Mouse (Mus musculus) kidney, embryonic 16.5 days (tissue): Measurements from ENCODE around the gene Tnpo1. TPM values are rescaled to one million over a fixed set of nuclear protein-coding genes. Genes with fewer than 3 reads are reported as not detected.

Experiments used
- ATAC-seq: fragments of 200-750 bp; cut with Nextera tagmentation; 2 replicates; pipeline ENCODE4 v1.8.0; 2017; ENCODE audit warnings: moderate TSS enrichment; ENCODE audit not compliant: low FRiP score, low TSS enrichment
- H3K27ac ChIP-seq: fragments of 300-500 bp; sonication (generic); 2 replicates; pipeline ENCODE4 v1.5.1; 2014; ENCODE audit warnings: low read length
- H3K27me3 ChIP-seq: fragments of 300-500 bp; sonication (generic); 2 replicates; pipeline ENCODE4 v1.6.1; 2014; ENCODE audit warnings: low read length, control low read depth, mixed read lengths; ENCODE audit not compliant: insufficient read depth
- H3K36me3 ChIP-seq: fragments of 300-500 bp; sonication (generic); 2 replicates; pipeline ENCODE4 v1.6.1; 2014; ENCODE audit warnings: low read length, control low read depth, mixed read lengths; ENCODE audit not compliant: insufficient read depth
- H3K4me1 ChIP-seq: fragments of 300-500 bp; sonication (generic); 2 replicates; pipeline ENCODE4 v1.6.1; 2014; ENCODE audit warnings: low read length, control low read depth, mixed read lengths; ENCODE audit not compliant: insufficient read depth
- H3K4me2 ChIP-seq: fragments of 300-500 bp; sonication (generic); replicated peaks from 2 replicates; pipeline ENCODE4 v1.6.1; 2014; ENCODE audit warnings: low read depth, low read length
- H3K4me3 ChIP-seq: fragments of 300-500 bp; sonication (generic); 2 replicates; pipeline ENCODE4 v1.5.1; 2014; ENCODE audit warnings: mild to moderate bottlenecking, low read length
- H3K9ac ChIP-seq: fragments of 300-500 bp; sonication (generic); replicated peaks from 2 replicates; pipeline ENCODE4 v1.6.1; 2014; ENCODE audit warnings: low read length
- H3K9me3 ChIP-seq: fragments of 300-500 bp; sonication (generic); 2 replicates; pipeline ENCODE4 v1.6.1; 2016; ENCODE audit warnings: low read length, control low read depth
- WGBS: fragments of 180-500 bp; shearing (Covaris S2); extraction: QIAGEN DNeasy Blood & Tissue Kit; methylation state at CpG from one replicate; pipeline ENCODE4 v1.1.7; 2014; 5-methylcytosine and 5-hydroxymethylcytosine counted together
- polyA plus RNA-seq: library from polyadenylated mRNA; unstranded; fragments of >200 nt; fragmentation: Nextera tagmentation; extraction: Ambion mirVana; gene quantifications from 2 replicates; pipeline ENCODE4 v1.2.1, GENCODE M21; 2015

Gene Tnpo1
- polyA plus RNA-seq, 1 experiment from 2014 or later: 65.4 TPM

DNA sequence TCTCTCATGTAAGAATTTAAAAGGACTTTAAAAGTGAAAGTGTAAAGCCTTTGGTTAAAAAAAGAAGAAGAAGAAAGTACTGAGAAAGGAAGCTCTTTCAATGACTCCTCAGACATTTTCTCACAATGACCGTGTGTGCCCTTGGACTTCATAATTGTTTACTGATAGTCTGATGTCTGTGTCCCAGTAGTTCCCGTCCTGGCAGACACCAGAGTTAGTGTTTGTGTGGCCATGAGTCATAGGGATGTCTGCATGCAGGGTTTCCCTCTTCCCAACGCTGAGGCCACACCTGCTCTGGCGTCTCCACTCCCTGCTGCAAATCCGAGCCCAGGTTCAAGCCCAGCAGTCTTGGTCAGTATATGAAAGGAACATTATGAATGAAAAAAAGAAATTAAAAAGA lies 29.0 kb upstream of the Tnpo1 start:
- peaks cover 5% of the 10 kb centered on the region; the same call in 1 of the 2 replicates for H3K4me1 ChIP-seq
- no peaks in the 10 kb centered on the region for H3K36me3 ChIP-seq
- WGBS: 56% methylated on average over 5 of the region's 5 CpGs
- 0 out of 2 replicates have a peak, but pooled peaks have one; percentile 40 for ATAC-seq
- no peak overlapping the region for H3K4me3 ChIP-seq
- no peak overlapping the region; the same call in 1 of the 2 replicates for H3K27ac ChIP-seq
- H3K9me3 ChIP-seq: no peaks in the 10 kb centered on the region
- H3K27me3 ChIP-seq: no peaks in the 10 kb centered on the region
- H3K4me2 ChIP-seq: no peak overlapping the region
- H3K9ac ChIP-seq: no peak overlapping the region

DNA sequence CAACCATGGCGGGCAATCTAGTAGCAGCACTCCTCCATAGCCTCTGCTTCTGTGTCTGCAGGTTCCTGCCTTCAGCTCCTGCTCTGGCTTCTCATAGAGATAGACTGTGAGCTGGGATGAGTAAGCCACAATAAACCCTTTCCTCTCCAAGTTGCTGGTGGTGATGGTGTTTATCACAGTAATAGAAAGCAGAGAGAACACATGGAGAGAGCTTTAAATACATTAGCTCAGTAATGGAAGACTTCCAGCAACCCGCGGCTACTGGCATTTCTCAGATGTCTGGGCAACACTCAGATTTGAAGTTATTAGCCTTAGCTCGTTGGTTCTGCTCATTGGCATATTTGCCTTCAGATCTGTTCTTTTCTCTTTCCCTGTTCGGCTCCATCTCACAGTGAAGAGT lies 27.6 kb upstream of the Tnpo1 start:
- H3K4me1 ChIP-seq: peaks cover 5% of the 10 kb centered on the region; the same call in 1 of the 2 replicates
- H3K9ac ChIP-seq: no peak overlapping the region
- H3K4me3 ChIP-seq: no peak overlapping the region
- H3K27me3 ChIP-seq: no peaks in the 10 kb centered on the region
- no peaks in the 10 kb centered on the region for H3K36me3 ChIP-seq
- no peaks in the 10 kb centered on the region for H3K9me3 ChIP-seq
- H3K4me2 ChIP-seq: no peak overlapping the region
- WGBS: 68% methylated on average over 5 of the region's 5 CpGs
- no peak overlapping the region for H3K27ac ChIP-seq
- ATAC-seq: no peak

DNA sequence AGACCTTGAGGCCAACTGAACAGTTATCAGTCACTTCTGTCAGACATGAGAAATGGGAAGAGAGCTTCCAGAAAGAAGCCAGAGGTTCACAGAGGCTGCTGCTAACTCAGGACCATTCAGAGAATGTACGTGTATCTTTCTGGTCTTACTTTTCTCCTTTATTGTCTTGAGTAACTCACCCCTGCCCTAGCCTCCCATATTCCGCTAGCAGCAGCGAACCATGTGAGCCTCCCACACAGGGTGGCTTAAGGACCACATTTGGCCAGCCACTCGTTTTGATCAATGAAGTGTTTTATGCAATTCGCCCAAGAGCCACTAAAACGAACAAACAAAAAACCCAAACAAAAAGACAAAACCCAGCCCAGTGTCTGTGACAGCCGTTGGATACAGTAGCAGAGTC lies 25.8 kb upstream of the Tnpo1 start:
- WGBS: 21% methylated on average over 7 of the region's 7 CpGs
- no peaks in the 10 kb centered on the region for H3K27me3 ChIP-seq
- H3K9me3 ChIP-seq: no peaks in the 10 kb centered on the region
- H3K36me3 ChIP-seq: no peaks in the 10 kb centered on the region
- H3K4me3 ChIP-seq: no peak overlapping the region
- ATAC-seq: no peak
- no peak overlapping the region for H3K27ac ChIP-seq
- H3K4me2 ChIP-seq: no peak overlapping the region
- H3K4me1 ChIP-seq: peaks cover 5% of the 10 kb centered on the region; the same call in 1 of the 2 replicates
- no peak overlapping the region for H3K9ac ChIP-seq

DNA sequence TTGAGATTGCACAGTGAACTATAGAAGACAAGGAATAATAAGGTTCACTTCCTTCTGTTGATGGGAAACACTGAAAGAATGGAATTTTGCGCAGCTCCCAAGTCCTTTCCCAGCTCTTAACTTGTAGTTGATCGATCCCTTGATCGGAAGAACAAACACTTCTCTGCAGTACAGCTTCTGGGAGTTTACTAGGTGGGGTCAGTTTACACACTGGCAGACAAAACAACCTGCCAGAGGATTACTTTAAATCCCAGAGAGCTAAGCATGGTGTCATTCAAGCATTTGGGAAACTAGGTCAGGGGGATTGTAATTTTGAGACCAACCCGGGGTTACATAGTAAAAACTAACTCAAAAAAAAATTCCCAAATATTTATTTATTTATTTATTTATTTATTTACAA lies 22.0 kb upstream of the Tnpo1 start:
- Histone ChIP-seq H3K27me3 (no peaks in the 10 kb centered on the region), H3K9me3 (no peaks in the 10 kb centered on the region), H3K9ac (no peak overlapping the region), H3K27ac (no peak overlapping the region), H3K4me1 (peaks cover 27% of the 10 kb centered on the region), H3K36me3 (no peaks in the 10 kb centered on the region), H3K4me2 (no peak overlapping the region), H3K4me3 (no peak overlapping the region)
- WGBS: 64% methylated on average over 4 of the region's 4 CpGs
- ATAC-seq: no peak

DNA sequence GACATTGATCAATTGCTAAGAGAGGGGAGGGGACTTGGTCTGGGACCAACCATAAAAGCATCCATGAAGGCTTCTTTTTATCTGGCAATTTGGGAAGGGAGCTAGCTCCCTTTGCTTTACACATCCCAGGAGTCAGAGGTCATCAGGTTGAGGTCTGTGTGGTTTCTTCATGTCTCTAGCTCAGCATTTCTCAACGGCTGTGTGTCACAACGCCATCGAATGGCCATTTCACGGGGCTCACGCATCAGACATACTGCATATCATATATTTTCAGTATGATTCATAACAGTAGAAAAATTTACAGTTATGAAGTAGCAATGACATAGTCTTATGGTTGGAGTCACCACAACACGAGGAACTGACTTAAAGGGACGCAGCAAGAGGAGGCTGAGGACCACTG lies 20.2 kb upstream of the Tnpo1 start:
- H3K36me3 ChIP-seq: no peaks in the 10 kb centered on the region
- H3K9ac ChIP-seq: no peak overlapping the region
- no peaks in the 10 kb centered on the region for H3K9me3 ChIP-seq
- no peak overlapping the region for H3K4me3 ChIP-seq
- WGBS: 84% methylated on average over 7 of the region's 7 CpGs
- no peak overlapping the region for H3K4me2 ChIP-seq
- no peak for ATAC-seq
- H3K27me3 ChIP-seq: no peaks in the 10 kb centered on the region
- peaks cover 32% of the 10 kb centered on the region for H3K4me1 ChIP-seq
- H3K27ac ChIP-seq: peak overlapping the region; percentile 65

DNA sequence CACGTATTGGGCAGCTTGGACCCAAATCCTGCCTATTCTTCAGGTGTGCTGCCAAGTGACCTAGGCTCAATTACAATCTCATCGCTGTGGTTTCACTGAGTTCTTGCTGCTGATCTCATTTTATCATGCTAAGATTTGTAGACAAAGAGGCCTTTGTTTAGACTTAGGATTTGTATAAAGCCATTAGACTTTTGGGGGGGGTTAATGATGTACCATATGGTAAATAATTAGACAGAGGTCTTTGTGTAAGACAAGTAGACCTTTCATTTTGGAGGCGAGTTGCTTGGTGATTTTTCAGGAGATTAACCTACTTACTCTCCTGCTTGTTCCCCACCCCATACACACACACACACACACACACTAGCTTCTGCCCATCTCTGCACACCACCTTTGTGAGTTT lies 19.7 kb upstream of the Tnpo1 start:
- Histone ChIP-seq H3K9ac (no peak overlapping the region), H3K36me3 (no peaks in the 10 kb centered on the region), H3K27me3 (no peaks in the 10 kb centered on the region), H3K4me3 (no peak overlapping the region), H3K4me1 (peaks cover 32% of the 10 kb centered on the region), H3K9me3 (no peaks in the 10 kb centered on the region), H3K4me2 (no peak overlapping the region), H3K27ac (peak overlapping the region; percentile 65)
- WGBS: 47% methylated on average over 3 of the region's 3 CpGs
- peak; percentile 50 for ATAC-seq

DNA sequence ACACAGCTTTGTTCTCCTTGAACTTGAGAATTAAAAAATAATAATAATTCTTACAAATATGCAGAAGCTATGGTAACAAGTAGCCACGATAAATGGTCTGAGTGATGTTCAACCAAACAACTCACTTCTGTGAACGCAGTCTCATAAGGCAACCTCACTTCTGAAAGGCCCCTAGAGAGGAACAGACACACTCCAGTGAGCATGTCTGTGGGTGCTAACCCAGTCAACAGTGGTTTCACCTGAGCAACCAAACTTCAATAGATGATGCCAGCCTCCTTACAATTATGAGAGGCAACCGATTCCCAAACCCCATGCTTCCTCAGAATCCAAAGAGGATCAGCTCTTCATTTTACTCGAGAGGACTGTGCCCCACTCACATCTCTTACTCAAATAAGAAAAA lies 19.2 kb upstream of the Tnpo1 start:
- 66% methylated on average over 4 of the region's 4 CpGs for WGBS
- H3K9me3 ChIP-seq: no peaks in the 10 kb centered on the region
- H3K4me2 ChIP-seq: no peak overlapping the region
- peak overlapping the region; percentile 53 for H3K27ac ChIP-seq
- H3K27me3 ChIP-seq: no peaks in the 10 kb centered on the region
- H3K36me3 ChIP-seq: no peaks in the 10 kb centered on the region
- H3K4me3 ChIP-seq: no peak overlapping the region
- H3K4me1 ChIP-seq: peaks cover 32% of the 10 kb centered on the region
- no peak overlapping the region for H3K9ac ChIP-seq
- 0 out of 2 replicates have a peak, but pooled peaks have one; percentile 41 for ATAC-seq

DNA sequence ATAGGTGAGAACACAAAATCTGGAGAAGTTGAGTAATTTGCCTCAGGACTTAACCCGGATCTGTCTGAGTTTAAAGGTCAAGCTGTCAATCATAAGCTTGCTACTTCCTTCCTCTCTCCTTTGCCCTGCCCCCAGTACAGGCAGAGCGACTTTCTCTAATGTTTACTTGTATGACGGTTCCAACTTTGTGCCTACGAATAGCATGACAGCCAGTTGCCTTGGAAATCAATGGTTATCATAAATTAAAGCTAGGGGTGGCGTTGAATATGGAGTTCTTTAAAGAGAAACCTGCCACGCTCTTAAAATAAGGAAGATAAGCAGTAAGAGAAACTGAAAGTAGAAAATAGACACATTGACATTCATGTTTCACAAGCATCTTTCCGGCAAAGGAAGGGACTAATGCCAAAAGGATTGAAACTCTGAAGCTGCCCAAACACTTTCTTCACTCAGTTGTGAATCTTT lies 18.5 kb upstream of the Tnpo1 start:
- Histone ChIP-seq H3K4me1 (peaks cover 32% of the 10 kb centered on the region), H3K9ac (no peak overlapping the region), H3K27ac (peak overlapping the region; percentile 53; the same call in 1 of the 2 replicates), H3K4me3 (peak overlapping the region; percentile 25), H3K4me2 (peak overlapping the region; percentile 33), H3K27me3 (no peaks in the 10 kb centered on the region), H3K9me3 (no peaks in the 10 kb centered on the region), H3K36me3 (no peaks in the 10 kb centered on the region)
- no peak for ATAC-seq
- 35% methylated on average over 7 of the region's 7 CpGs for WGBS

DNA sequence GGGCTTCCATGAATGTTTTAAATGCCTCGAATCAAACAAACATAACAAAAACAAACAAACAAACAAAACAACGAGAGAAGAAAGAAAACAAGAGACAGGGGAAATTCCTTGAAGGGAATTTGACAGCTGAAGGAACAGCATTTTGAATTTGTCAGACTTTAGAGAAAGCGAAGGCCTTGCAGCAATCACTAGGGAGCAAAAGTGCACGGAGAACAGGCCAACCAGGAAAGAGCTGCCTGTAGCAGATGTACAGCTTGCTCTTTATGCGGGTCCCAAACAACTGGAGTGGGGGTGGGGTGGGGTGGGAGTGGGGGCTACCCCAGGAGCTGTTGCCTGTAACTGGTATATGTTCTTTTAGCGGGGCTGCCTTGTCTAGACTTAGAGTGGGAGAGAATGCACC lies 16.2 kb upstream of the Tnpo1 start:
- WGBS: 24% methylated on average over 6 of the region's 6 CpGs
- H3K27ac ChIP-seq: peak overlapping the region; percentile 88
- H3K4me2 ChIP-seq: peak overlapping the region; percentile 18; the same call in 1 of the 2 replicates

DNA sequence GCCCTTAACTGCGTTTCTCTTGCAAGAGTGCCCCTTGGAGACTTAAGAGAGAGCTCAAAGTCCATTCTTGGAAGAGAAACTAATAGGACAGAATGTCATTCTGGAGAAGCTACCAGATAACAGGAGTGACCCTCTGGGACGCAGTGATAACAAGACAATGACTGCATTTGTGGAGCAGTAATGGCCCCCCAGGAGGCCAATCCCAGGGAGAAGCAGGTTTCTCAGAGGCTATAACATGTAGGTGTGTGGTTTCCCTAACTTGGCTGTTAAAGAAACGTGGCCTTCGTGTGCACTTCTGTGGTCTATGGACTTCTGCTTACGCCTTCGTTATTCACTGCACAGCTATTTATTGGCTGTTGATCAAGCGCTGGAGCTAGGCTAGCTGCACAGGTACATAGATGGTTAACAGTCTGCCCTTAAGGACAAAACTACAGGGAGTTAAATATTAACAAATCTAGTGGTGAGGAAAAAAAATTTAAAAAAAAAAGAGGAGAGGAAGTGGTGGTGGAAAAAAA lies 15.7 kb upstream of the Tnpo1 start:
- H3K4me1 ChIP-seq: peaks cover 32% of the 10 kb centered on the region
- no peaks in the 10 kb centered on the region for H3K27me3 ChIP-seq
- H3K36me3 ChIP-seq: no peaks in the 10 kb centered on the region
- peak; percentile 84 for ATAC-seq
- H3K9me3 ChIP-seq: no peaks in the 10 kb centered on the region
- H3K9ac ChIP-seq: no peak overlapping the region
- peak overlapping the region; percentile 88 for H3K27ac ChIP-seq
- H3K4me3 ChIP-seq: no peak overlapping the region
- H3K4me2 ChIP-seq: peak overlapping the region; percentile 18; the same call in 1 of the 2 replicates
- WGBS: 62% methylated on average over 7 of the region's 7 CpGs

More for the DNA sequence above, 16.2 kb upstream of the Tnpo1 start:
- Histone ChIP-seq H3K36me3 (no peaks in the 10 kb centered on the region), H3K4me1 (peaks cover 32% of the 10 kb centered on the region), H3K27me3 (no peaks in the 10 kb centered on the region), H3K9ac (no peak overlapping the region), H3K9me3 (no peaks in the 10 kb centered on the region), H3K4me3 (no peak overlapping the region)
- peak; percentile 25; the same call in 1 of the 2 replicates for ATAC-seq
